Mouse (Mus musculus) c-Kit-positive CD71-negative TER-119-negative erythroid progenitor cells, embryonic 14.5 days (primary cell): Measurements from ENCODE around the gene Rnf186.

Experiments used
- DNase-seq: peaks from one replicate; pipeline ENCODE4 v3.0.0-alpha.2; 2013; ENCODE audit warnings: low read depth

Rnf186 gene

DNA sequence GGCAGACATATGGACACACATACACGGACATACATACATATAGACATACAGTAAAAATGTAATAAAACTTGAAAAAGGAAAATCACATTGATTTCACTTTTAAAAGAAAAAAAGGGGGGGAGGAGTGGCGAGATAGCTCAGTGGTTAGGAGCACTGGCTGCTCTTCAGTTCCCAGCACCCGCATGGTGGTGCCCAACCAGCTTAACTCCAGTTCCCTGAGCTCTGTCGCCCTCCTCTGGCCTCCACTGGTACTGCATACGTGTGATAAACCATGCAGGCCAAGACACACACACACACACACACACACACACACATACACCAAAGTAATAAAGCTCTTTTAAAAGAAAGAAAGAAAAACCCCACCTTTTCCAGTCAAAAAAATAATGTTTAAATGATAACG, 47.9 kb downstream of the Rnf186 start:
- no peak for DNase-seq
